Mouse (Mus musculus) bone marrow, adult 2 months (tissue): ENCODE data around the gene Ppan.

ENCODE experiments used
- CTCF ChIP-seq: fragments of 200-500 bp; IDR thresholded peaks from 2 replicates; pipeline ENCODE4 v1.5.1; 2011; ENCODE audit warnings: low read length, control low read depth; ENCODE audit not compliant: control insufficient read depth, insufficient read depth
- POLR2A ChIP-seq: fragments of 200-500 bp; IDR thresholded peaks from 2 replicates; pipeline ENCODE4 v1.6.1; 2011; ENCODE audit warnings: low read depth, mild to moderate bottlenecking, control low read depth, low read length, borderline replicate concordance; ENCODE audit not compliant: control insufficient read depth

DNA sequence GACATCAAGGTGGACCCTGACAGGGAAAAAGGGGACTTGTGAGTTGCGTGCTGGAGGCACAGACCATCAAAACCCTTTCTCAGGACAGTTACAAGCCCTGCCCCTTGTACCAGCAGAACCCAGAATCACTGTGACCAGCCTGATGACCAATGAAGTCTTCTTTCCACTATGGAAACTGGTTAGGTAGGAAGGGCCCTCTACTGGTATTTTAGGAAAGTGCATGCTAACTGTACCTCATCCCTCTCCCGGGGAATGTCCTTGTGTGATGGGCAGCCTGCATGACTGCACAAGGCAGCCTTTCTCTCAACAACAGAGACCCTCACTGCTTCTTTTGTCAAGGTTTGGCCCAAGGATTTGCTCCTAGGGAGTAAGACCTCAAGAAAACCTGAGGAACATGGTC is 45.3 kb upstream of the Ppan start:
- TF ChIP-seq CTCF: no peak
- no peak for TF ChIP-seq POLR2A
